Comparison of ENCODE assay signal across 8 mouse cellular contexts in genomic region chr2:25364313-25364712, GRCm38 (mm10). TPM values are rescaled to one million over a fixed set of nuclear protein-coding genes. Genes with fewer than 3 reads are reported as not detected.
DNase-seq lines count a peak whose midpoint lies in the region; ATAC-seq and TF ChIP-seq lines count a peak whose summit lies in the region.
"Had no signal": no experiment of that assay in that cellular context is flagged by ENCODE, and none has a peak within 500 bp of the region (broad histone marks: within the 10 kb centered on the region; RNA-seq: fewer than 3 reads in every experiment).

No protein-coding gene starts in this region.

- 89% methylated on average over 4 of the region's 4 CpGs for WGBS in kidney, postnatal 0 days
- WGBS in liver, embryonic 16.5 days (ENCODE audit: insufficient replicate concordance): 88% methylated on average over 4 of the region's 4 CpGs

- no peak for TF ChIP-seq CTCF in kidney, postnatal 0 days (IDR thresholded peaks at IDR 0.05; ENCODE audit: low read depth)
- TF ChIP-seq CTCF in bone marrow macrophage, adult 2 months (IDR thresholded peaks at IDR 0.05; ENCODE audit: low read depth, low read length): no peak
- TF ChIP-seq CTCF in embryonic fibroblast, embryonic 13.5 days (IDR thresholded peaks at IDR 0.05; ENCODE audit: borderline replicate concordance, insufficient read depth, low read length): no peak

- no peak for ATAC-seq in kidney, postnatal 0 days (replicated peaks; ENCODE audit: low FRiP score, low read depth)
- ATAC-seq in liver, embryonic 16.5 days (ENCODE audit: low read depth): no peak

- H3K9me3 ChIP-seq in kidney, postnatal 0 days (replicated peaks; ENCODE audit: low read length): no peaks in the 10 kb centered on the region
- no peaks in the 10 kb centered on the region for H3K9me3 ChIP-seq in liver, embryonic 16.5 days (replicated peaks; ENCODE audit: control insufficient read depth, low read length)

- peaks cover 6% of the 10 kb centered on the region; the same call in 1 of the 2 replicates for H3K4me1 ChIP-seq in kidney, postnatal 0 days (replicated peaks; ENCODE audit: insufficient read depth, low read length)
- H3K4me1 ChIP-seq in bone marrow macrophage, adult 2 months (ENCODE audit: control insufficient read depth, insufficient read depth, low read length): peaks cover 26% of the 10 kb centered on the region
- 0 out of 2 replicates have a peak, but pooled peaks cover 9% of the 10 kb centered on the region for H3K4me1 ChIP-seq in embryonic fibroblast, embryonic 13.5 days (ENCODE audit: control insufficient read depth, insufficient read depth, low read length)
- H3K4me1 ChIP-seq in liver, embryonic 16.5 days (ENCODE audit: control insufficient read depth, low read depth, low read length): peaks cover 6% of the 10 kb centered on the region

- H3K4me3 ChIP-seq in kidney, postnatal 0 days (replicated peaks; ENCODE audit: low read depth, low read length): peak overlapping the region; percentile 59
- peak overlapping the region; percentile 96 for H3K4me3 ChIP-seq in bone marrow macrophage, adult 2 months (ENCODE audit: insufficient read depth, low read length)
- peak overlapping the region; percentile 90 for H3K4me3 ChIP-seq in embryonic fibroblast, embryonic 13.5 days (ENCODE audit: insufficient read depth, low read length)
- peak overlapping the region; percentile 68 for H3K4me3 ChIP-seq in liver, embryonic 16.5 days (ENCODE audit: low read depth, low read length)

- no peaks in the 10 kb centered on the region for H3K27me3 ChIP-seq in kidney, postnatal 0 days (ENCODE audit: insufficient read depth, low read length)
- peaks cover 14% of the 10 kb centered on the region for H3K27me3 ChIP-seq in liver, embryonic 16.5 days (ENCODE audit: control insufficient read depth, insufficient read depth, low read depth, low read length)

- TF ChIP-seq POLR2A in bone marrow macrophage, adult 2 months (IDR thresholded peaks at IDR 0.05; ENCODE audit: borderline replicate concordance, low read depth, low read length): no peak
- no peak for TF ChIP-seq POLR2A in embryonic fibroblast, embryonic 13.5 days (IDR thresholded peaks at IDR 0.05; ENCODE audit: low read depth, low read length)

- no peak overlapping the region for H3K9ac ChIP-seq in kidney, postnatal 0 days (ENCODE audit: low read depth, low read length)
- H3K9ac ChIP-seq in liver, embryonic 16.5 days (ENCODE audit: low read depth, low read length): no peak overlapping the region; the same call in 1 of the 2 replicates

- no peak overlapping the region for H3K27ac ChIP-seq in kidney, postnatal 0 days
- peak overlapping the region; percentile 100 for H3K27ac ChIP-seq in bone marrow macrophage, adult 2 months (ENCODE audit: insufficient read depth, low read depth, low read length)
- H3K27ac ChIP-seq in embryonic fibroblast, embryonic 13.5 days (ENCODE audit: insufficient read depth, low read length): no peak overlapping the region
- H3K27ac ChIP-seq in liver, embryonic 16.5 days (ENCODE audit: low read length): no peak overlapping the region

- peaks cover 4% of the 10 kb centered on the region; the same call in 1 of the 2 replicates for H3K36me3 ChIP-seq in kidney, postnatal 0 days (ENCODE audit: insufficient read depth, low read length)
- no peaks in the 10 kb centered on the region for H3K36me3 ChIP-seq in liver, embryonic 16.5 days (ENCODE audit: control insufficient read depth, insufficient read depth)

- peak overlapping the region; percentile 89 for H3K4me2 ChIP-seq in kidney, postnatal 0 days (ENCODE audit: low read length)
- H3K4me2 ChIP-seq in liver, embryonic 16.5 days (ENCODE audit: low read depth, low read length): peak overlapping the region; percentile 91; the same call in 1 of the 2 replicates

- DNase-seq in kidney, postnatal 0 days (ENCODE audit: low spot score): no peak
- no peak for DNase-seq in kidney, adult 8-10 months
- DNase-seq in thymus, postnatal 25 days: no peak
- DNase-seq in frontal cortex, adult 2 months (ENCODE audit: extremely low spot score in 1 of 2, low spot score in 1 of 2): no peak
- DNase-seq: cerebellum, adult 18-20 months had no signal

RNA-seq across cellular contexts. Expression of gene Uap1l1, which starts 1.2 kb away (rescaled TPM):
- polyA plus RNA-seq in kidney, postnatal 0 days (2015; fragmentation: Nextera tagmentation; extraction: Ambion mirVana): 80.5 and 92.8 TPM in 2 replicates
- polyA plus RNA-seq in bone marrow macrophage, adult 2 months (2012; ENCODE audit: insufficient read depth, insufficient read length, missing spikeins): 175 and 203 TPM in 2 replicates
- polyA plus RNA-seq in embryonic fibroblast, embryonic 13.5 days (2011; ENCODE audit: insufficient read length, low read depth, missing spikeins): 40.0 and 42.2 TPM in 2 replicates
- polyA plus RNA-seq in liver, embryonic 16.5 days (2015; fragmentation: Nextera tagmentation; extraction: Ambion mirVana): 12.6 and 14.0 TPM in 2 replicates
- 15.0 and 17.9 TPM in 2 replicates for polyA plus RNA-seq in frontal cortex, adult 2 months (2012; rRNA removed)

RNA-seq across cellular contexts. Expression of gene Sapcd2, which starts 7.8 kb away (rescaled TPM):
- 17.9 and 19.3 TPM in 2 replicates for polyA plus RNA-seq in kidney, postnatal 0 days (2015; fragmentation: Nextera tagmentation; extraction: Ambion mirVana)
- polyA plus RNA-seq in bone marrow macrophage, adult 2 months (2012; ENCODE audit: insufficient read depth, insufficient read length, missing spikeins): 7.2 and 8.0 TPM in 2 replicates
- polyA plus RNA-seq in embryonic fibroblast, embryonic 13.5 days (2011; ENCODE audit: insufficient read length, low read depth, missing spikeins): 3.3 and 5.2 TPM in 2 replicates
- 14.7 and 16.2 TPM in 2 replicates for polyA plus RNA-seq in liver, embryonic 16.5 days (2015; fragmentation: Nextera tagmentation; extraction: Ambion mirVana)
- 3.9 and 5.3 TPM in 2 replicates for polyA plus RNA-seq in frontal cortex, adult 2 months (2012; rRNA removed)

RNA-seq across cellular contexts. Expression of gene Dpp7, which starts 8.2 kb away (rescaled TPM):
- polyA plus RNA-seq in kidney, postnatal 0 days (2015; fragmentation: Nextera tagmentation; extraction: Ambion mirVana): 28.5 and 31.5 TPM in 2 replicates
- polyA plus RNA-seq in bone marrow macrophage, adult 2 months (2012; ENCODE audit: insufficient read depth, insufficient read length, missing spikeins): 93.4 and 99.0 TPM in 2 replicates
- polyA plus RNA-seq in embryonic fibroblast, embryonic 13.5 days (2011; ENCODE audit: insufficient read length, low read depth, missing spikeins): 29.9 and 32.9 TPM in 2 replicates
- polyA plus RNA-seq in liver, embryonic 16.5 days (2015; fragmentation: Nextera tagmentation; extraction: Ambion mirVana): 10.8 and 11.5 TPM in 2 replicates
- 62.5 and 63.9 TPM in 2 replicates for polyA plus RNA-seq in frontal cortex, adult 2 months (2012; rRNA removed)

RNA-seq across cellular contexts. Expression of gene Entpd2, which starts 31.4 kb away (rescaled TPM):
- polyA plus RNA-seq in kidney, postnatal 0 days (2015; fragmentation: Nextera tagmentation; extraction: Ambion mirVana): 6.9 and 7.8 TPM in 2 replicates
- polyA plus RNA-seq in bone marrow macrophage, adult 2 months (2012; ENCODE audit: insufficient read depth, insufficient read length, missing spikeins): not detected in 2 replicates
- 0.33 and 2.2 TPM in 2 replicates for polyA plus RNA-seq in embryonic fibroblast, embryonic 13.5 days (2011; ENCODE audit: insufficient read length, low read depth, missing spikeins)
- 0.54 and 1.0 TPM in 2 replicates for polyA plus RNA-seq in liver, embryonic 16.5 days (2015; fragmentation: Nextera tagmentation; extraction: Ambion mirVana)
- 14.1 and 19.3 TPM in 2 replicates for polyA plus RNA-seq in frontal cortex, adult 2 months (2012; rRNA removed)

RNA-seq across cellular contexts. Expression of gene Man1b1, which starts 32.2 kb away (rescaled TPM):
- 57.9 and 59.6 TPM in 2 replicates for polyA plus RNA-seq in kidney, postnatal 0 days (2015; fragmentation: Nextera tagmentation; extraction: Ambion mirVana)
- 36.1 and 43.5 TPM in 2 replicates for polyA plus RNA-seq in bone marrow macrophage, adult 2 months (2012; ENCODE audit: insufficient read depth, insufficient read length, missing spikeins)
- 41.1 and 70.7 TPM in 2 replicates for polyA plus RNA-seq in embryonic fibroblast, embryonic 13.5 days (2011; ENCODE audit: insufficient read length, low read depth, missing spikeins)
- polyA plus RNA-seq in liver, embryonic 16.5 days (2015; fragmentation: Nextera tagmentation; extraction: Ambion mirVana): 15.3 and 17.2 TPM in 2 replicates
- 31.1 and 31.8 TPM in 2 replicates for polyA plus RNA-seq in frontal cortex, adult 2 months (2012; rRNA removed)
